Mouse (Mus musculus) adrenal gland, adult 8-10 months (tissue): ENCODE data around the gene Dusp13. TPM values are rescaled to one million over a fixed set of nuclear protein-coding genes. Genes with fewer than 3 reads are reported as not detected.

ENCODE experiments used
- DNase-seq: peaks from one replicate; pipeline ENCODE4 v3.0.0; 2022
- total RNA-seq, 4 experiments: library from RNA; stranded (reverse); gene quantifications; 2 replicates each; pipeline ENCODE4 v1.2.4; 2022

The Dusp13 gene
- total RNA-seq, 4 experiments from 2014 or later, result 0.44 to 0.86 (median 0.56) TPM

DNA sequence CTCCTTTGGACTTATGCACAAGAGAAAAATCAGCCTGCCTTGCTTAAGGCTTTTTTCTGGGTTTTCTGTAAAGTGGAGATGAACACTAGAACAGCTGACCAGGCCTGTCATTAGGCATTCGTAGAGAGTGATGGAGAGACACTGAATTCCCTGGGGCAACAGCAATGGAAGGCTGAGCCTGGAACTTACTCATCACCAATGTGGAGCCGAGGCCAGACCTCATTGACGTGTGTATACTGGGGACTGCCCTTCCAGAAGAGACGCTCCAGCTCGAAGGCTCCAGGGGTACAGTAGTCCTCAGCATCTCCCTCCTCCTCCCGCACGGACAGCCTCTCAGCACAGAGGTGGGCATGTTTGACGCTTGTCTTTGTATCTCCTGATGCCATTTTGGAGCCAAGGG is 48.3 kb downstream of the Dusp13 start:
- DNase-seq, result no peak

DNA sequence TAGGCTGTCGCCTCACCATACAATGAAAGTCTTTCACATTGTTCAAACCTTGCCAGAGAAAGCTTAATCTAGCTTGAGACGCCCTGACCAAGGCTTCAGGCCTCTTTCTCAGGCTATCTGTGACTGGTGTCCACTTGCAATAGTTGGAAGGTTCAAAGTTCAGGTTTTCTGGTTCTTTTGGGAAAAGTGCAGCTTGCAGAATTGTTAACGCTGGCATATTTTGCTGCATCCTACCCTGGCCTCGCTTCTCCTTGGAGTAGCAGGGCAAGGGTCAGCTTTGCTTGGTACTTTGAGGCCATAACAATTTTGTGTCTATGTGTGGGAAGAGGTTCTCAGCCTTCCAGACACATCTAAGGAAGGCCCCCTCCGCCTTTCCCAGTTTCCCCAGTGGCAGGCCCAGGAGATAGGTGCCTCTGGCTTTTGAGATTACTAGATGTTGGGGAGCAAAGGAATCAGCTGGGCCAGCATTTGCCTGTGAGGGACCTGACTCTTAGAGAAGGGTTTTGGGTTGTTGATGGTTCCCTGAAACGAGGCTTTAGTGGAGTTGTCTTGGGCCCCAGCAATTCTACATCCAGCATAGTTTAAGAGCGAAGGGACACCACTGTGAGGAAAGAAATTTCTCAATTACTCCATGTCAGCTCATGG is 54.7 kb downstream of the Dusp13 start:
- no peak for DNase-seq

DNA sequence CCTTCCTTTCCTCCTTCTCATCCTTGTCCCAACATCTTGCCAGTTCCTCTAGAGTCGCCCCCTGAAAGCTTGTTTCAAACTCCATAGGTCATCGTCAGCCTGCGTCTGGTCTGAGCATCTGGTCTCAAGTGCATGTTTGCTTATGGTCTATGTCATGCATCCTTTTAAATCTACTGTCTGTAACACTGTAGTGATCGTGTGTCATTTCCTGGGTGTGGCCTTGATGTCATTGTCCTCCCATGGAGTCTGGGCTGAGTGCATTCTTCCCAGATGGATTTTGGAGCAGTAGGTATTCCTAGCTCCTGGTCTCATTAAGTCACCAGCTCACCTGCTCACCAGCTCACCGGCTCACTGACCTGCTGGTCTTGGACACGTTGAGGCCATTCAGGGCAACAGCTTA is 56.0 kb downstream of the Dusp13 start:
- no peak for DNase-seq

DNA sequence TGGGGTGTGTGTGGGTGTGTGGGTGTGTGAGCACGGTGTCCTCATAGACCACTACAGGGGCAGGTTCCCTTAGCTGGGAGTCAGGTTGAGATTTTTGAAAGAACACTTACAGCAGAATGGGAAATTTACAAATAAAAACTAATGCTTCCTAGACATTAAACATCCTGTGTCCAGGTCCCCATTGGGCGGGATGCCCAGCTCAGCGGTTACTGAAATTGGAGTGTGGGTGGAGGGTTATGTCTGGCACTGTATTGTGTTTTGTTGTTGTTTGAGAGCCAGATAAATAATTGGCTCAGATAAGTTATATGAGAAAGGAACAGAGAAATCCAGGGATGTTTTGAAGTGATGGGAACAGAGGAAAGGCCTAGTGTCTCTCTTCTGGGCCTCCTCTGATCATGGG is 59.9 kb downstream of the Dusp13 start:
- no peak for DNase-seq

DNA sequence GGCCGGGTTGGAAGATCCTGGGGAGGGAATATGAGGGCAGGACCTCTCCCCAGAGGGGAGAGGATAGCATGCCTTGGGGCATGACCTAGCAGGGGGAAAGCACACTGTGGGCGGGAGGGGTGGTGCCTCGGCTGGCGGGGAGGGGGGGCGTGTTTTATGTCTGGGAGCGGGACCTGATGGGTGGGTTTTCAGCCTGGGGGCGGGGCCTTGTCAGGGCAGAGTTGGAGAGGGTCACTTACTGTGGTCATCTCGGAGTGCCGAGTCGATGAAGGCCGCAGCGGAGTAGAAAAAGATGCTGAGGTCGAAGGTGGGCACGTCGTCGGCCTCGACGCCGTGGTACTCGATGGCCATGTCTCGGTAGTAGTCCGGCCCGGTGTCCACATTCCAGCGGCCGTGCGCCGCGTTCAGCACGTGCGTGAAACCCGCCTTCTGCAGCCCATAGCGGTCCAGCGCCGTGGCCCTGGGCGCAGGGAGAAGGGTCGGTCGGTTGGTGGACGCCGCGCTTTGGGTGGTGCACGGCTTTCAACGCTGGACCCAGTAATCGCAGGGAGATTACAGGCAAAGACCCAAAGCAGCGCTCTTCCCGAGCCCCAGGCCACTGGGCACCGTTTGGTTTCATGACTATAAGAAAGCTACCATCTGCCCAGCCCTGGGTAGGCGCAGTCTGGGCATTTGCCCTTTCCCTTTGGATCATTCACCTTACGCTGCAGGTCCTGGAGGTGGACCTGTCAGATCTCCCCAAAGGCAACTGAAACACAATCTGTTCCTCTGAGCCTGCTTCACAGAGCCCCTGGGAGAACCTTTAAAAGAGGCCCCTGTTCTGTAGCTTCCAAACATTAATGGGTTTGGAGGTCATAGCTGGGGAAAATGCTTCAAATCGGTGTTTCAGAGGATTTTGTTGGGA is 64.4 kb downstream of the Dusp13 start:
- DNase-seq, result no peak

DNA sequence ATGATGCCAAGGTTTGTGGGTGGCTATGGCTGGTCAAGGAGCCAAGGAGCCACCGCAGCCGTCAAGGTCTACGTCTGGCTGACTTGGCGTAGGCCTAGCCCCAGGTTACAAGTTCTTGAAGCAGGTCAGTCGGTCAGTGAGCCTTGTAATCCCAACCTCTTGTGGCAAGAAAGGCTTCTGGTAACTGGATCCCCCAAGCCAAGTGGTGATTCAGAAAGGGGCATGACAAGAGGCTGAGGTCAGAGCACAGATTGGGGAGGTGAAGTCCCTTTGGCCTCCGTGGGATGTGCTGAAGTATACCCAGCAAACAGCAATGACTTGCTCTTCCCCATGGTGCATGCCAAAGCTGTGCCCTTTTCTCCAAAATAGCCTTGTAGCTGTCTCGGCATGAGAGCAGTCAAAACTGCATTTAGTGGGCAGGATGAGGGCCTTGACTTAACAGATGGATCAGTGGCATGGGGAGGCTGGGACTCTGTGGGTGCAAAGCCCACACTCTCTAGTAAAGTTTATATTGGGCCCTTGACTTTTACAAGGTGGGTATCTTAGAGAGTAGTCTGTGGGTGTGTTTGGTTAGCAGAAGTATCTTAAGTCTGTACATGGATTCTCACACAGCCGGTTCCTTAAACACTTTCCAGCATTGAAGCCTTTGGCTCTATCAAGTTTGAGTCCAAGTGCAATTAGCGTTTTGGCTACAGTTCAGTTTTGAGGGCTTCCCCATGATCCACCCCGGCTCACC is 65.4 kb downstream of the Dusp13 start:
- DNase-seq, result no peak

DNA sequence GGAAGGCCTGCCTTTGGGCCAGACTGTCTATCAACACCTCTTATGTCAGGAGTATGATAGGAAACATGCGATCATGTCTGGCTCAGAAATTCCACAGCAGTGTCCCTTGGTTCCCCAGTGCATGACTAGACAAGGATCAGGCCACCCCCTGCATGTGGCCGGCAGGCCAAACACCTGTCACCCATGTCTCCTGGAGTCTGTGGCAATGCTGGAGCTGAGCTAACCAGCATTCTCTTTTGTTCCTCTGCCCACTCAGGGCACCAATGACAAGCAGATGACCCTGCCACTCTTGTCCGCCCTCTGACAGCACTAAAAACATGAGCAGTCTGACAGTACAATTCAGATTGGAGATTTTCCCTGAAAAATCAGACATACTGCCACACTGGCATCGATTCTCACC is 67.1 kb downstream of the Dusp13 start:
- no peak for DNase-seq

Other genes starting within 250 kb of the Dusp13 start
- gene Dupd1, start 36.6 kb downstream of the Dusp13 start, total RNA-seq, result 1 to 10 TPM in 2 of 4 experiments, under 1 TPM in 1, not detected in 1; 0.74 to 1.3 (median 1.3) TPM
- 10 to 100 TPM; 51.8 to 77.2 (median 64.6) TPM for gene Samd8, start 650 bp downstream of the Dusp13 start, total RNA-seq
- 100 to 1,000 TPM; 190 to 233 (median 209) TPM for gene Vdac2, start 74.1 kb upstream of the Dusp13 start, total RNA-seq
- gene Comtd1, start 97.8 kb upstream of the Dusp13 start, total RNA-seq, result 10 to 100 TPM; 75.0 to 92.2 (median 80.6) TPM
- gene Zfp503, start 238.4 kb upstream of the Dusp13 start, total RNA-seq, result 10 to 100 TPM; 30.6 to 41.2 (median 34.7) TPM